Mouse (Mus musculus) layer of hippocampus, adult 9-11 months (tissue): Measurements from ENCODE around the gene Rfk.

Source experiments
- DNase-seq: peaks from one replicate; pipeline ENCODE4 v3.0.0; 2022

Rfk gene

GRCm38 (mm10) chr19:17393841-17394591 is at the start of gene Rfk:
Gene Rfk, plus strand, starts transcription at chr19:17394043.
- peak; percentile 91 for DNase-seq

- no peak for DNase-seq
Observed at GRCm38 (mm10) chr19:17344881-17345280, 49.0 kb upstream of the Rfk start.

GRCm38 (mm10) chr19:17346716-17347474 is 46.9 kb upstream of the Rfk start:
- no peak for DNase-seq

GRCm38 (mm10) chr19:17347852-17348251 is 46.0 kb upstream of the Rfk start:
- no peak for DNase-seq

- DNase-seq = no peak
Observed at GRCm38 (mm10) chr19:17353727-17354126, 40.1 kb upstream of the Rfk start.

- DNase-seq = no peak
Observed at GRCm38 (mm10) chr19:17354362-17354761, 39.5 kb upstream of the Rfk start.

GRCm38 (mm10) chr19:17354797-17355196 is 39.0 kb upstream of the Rfk start:
- no peak for DNase-seq

- DNase-seq = no peak
Observed at GRCm38 (mm10) chr19:17355361-17355760, 38.5 kb upstream of the Rfk start.

GRCm38 (mm10) chr19:17355950-17356867 is 37.6 kb upstream of the Rfk start:
- DNase-seq = no peak

- DNase-seq = no peak
Observed at GRCm38 (mm10) chr19:17356932-17357331, 36.9 kb upstream of the Rfk start.

GRCm38 (mm10) chr19:17357391-17357790 is 36.5 kb upstream of the Rfk start:
- no peak for DNase-seq

GRCm38 (mm10) chr19:17359315-17359890 is 34.4 kb upstream of the Rfk start:
- DNase-seq = no peak

- no peak for DNase-seq
Observed at GRCm38 (mm10) chr19:17361181-17361580, 32.7 kb upstream of the Rfk start.

GRCm38 (mm10) chr19:17364741-17365140 is 29.1 kb upstream of the Rfk start:
- DNase-seq = peak; percentile 32

- no peak for DNase-seq
Observed at GRCm38 (mm10) chr19:17366364-17367090, 27.3 kb upstream of the Rfk start.

- DNase-seq = no peak
Observed at GRCm38 (mm10) chr19:17368557-17368956, 25.3 kb upstream of the Rfk start.

- DNase-seq = no peak
Observed at GRCm38 (mm10) chr19:17369581-17369980, 24.3 kb upstream of the Rfk start.

GRCm38 (mm10) chr19:17372701-17373100 is 21.1 kb upstream of the Rfk start, which contains the start of gene Gcnt1:
Gene Gcnt1, minus strand, starts transcription at chr19:17372844.
- DNase-seq = no peak

GRCm38 (mm10) chr19:17378845-17379244 is 15.0 kb upstream of the Rfk start:
- DNase-seq = no peak

- no peak for DNase-seq
Observed at GRCm38 (mm10) chr19:17380549-17380948, 13.3 kb upstream of the Rfk start.

- DNase-seq = no peak
Observed at GRCm38 (mm10) chr19:17382807-17383397, 10.9 kb upstream of the Rfk start.

GRCm38 (mm10) chr19:17385022-17385421 is 8.8 kb upstream of the Rfk start:
- DNase-seq = no peak
